Mouse (Mus musculus) kidney, postnatal 25 days (tissue): ENCODE results near the gene Pomc.
"Not testable (repeated sequence)": the region's sequence is repeated elsewhere in the genome, so short reads cannot be mapped to it uniquely, and the experiment has no call there.

Experiments
- DNase-seq, 2 experiments: peaks; one replicate each; pipeline ENCODE4 v3.0.0; 2021; ENCODE audit warnings: mixed read lengths in 2 of 2

Pomc gene

DNA sequence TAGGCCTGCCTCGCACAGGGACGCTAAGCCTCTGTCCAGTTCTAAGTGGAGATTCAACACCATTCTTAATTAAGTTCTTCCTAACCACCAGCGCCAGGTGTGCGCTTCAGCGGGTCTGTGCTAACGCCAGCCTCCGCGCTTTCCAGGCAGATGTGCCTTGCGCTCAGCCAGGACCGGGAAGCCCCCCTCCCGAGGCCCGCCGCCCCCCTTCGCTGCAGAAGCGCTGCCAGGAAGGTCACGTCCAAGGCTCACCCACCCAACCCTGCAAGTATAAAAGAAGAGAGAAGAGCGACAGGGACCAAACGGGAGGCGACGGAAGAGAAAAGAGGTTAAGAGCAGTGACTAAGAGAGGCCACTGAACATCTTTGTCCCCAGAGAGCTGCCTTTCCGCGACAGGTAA lies at the start of gene Pomc:
Pomc (plus strand) TSS at position 301 of the 400 bp plus-strand sequence.
- no peak for DNase-seq

DNA sequence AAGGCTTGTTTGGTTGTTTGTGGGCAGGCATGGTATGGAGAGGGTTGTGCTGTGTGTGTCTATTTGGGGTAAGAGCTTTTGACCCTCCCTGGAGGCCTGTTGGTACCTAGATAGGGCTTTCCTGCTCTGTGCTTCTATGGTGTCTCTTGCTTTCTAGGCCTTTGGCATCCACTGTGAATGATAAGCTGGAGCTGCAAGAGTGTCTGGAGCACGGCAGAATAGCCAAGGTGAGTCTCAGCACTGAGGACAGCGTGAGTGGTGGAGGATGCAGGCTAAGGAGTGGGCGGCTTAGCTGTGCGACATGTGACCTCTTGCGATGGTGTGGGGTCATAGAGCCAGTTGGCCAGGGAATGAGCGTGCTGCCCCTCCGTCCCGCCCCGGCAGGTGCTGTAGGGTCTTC lies 49.3 kb upstream of the Pomc start:
- no peak for DNase-seq

DNA sequence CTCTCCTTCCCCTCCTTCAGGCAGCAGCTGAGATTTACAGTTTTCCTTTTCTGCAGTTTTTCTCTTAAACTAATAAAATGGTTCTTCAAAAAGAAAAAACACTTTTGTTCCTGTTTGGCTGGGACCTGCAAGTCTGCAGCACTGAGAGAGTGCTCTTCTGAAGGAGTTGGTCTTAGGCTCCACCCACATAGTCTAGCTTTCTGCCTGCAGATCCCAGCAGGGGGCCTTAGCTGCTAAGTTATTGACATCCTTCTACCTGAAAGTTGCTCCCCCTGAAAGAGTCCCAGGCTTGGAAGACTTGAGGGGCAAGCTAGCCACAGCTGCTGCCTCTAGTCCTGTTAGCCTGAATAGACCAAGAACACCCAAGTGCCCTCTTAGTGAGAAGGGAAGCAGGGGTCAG lies 48.4 kb upstream of the Pomc start:
- no peak for DNase-seq

DNA sequence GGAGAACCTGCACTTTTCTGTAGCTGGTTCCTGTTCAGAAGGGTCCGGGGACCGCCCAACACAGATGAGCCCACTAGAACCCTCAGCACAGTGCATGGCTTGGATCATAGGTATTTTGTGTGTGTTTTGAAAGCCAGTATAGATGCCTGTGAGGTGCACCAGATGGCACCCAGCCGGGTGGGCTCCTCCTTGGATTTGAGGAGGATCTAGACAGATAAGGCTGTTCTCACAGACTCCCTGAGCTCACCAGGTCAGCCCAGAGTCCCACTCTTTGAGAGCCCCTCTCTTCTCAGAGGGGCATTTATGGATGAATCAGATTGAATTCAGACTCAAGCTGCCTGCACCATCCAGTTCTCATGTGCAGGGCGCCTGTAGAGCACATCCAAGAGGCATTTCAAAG lies 47.7 kb upstream of the Pomc start:
- DNase-seq = no peak

DNA sequence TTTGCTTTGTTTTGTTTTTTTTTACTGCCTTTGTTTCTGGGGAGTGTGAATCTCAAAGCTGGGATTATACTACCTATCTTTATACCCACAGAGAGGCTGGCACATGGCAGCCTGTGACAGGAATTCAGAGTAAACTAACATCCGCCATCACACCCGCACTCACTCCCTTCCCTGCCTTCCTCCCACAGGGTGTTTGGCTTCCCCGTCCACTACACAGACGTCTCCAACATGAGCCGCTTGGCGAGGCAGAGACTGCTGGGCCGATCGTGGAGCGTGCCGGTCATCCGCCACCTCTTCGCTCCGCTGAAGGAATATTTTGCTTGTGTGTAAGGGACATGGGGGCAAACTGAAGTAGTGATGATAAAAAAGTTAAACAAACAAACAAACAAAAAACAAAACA lies 47.3 kb upstream of the Pomc start:
- no peak for DNase-seq

DNA sequence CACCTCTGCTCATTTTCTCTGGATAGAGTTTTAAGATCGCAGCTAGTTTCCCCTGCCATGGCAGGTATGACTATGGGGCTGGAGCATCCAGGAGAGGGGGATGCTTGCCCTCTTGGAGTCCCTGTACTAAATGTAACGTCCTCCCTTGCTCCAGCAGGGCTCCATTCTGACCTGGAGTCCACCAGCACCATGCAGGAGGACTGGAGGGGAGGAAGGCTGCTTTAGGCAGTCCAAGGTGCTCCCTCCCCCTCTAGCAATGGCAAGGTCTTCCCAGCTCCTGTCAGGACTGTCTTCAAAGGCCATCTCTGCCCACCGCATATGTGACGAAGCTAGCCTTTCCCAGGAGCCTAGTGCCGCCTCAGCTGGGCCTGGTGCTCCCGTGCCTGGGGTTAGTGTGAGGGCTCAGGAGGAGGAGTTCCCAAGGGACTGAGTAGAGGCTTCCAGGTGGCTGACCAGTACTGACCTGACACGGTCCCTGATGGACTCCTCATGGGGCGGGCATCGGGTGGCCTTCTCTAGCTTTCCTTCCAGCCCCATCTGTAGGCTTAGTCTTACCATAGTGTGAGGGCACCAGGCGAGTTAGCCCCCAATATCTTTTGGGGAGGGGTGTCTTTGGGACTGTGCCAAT lies 44.2 kb upstream of the Pomc start:
- no peak for DNase-seq

DNA sequence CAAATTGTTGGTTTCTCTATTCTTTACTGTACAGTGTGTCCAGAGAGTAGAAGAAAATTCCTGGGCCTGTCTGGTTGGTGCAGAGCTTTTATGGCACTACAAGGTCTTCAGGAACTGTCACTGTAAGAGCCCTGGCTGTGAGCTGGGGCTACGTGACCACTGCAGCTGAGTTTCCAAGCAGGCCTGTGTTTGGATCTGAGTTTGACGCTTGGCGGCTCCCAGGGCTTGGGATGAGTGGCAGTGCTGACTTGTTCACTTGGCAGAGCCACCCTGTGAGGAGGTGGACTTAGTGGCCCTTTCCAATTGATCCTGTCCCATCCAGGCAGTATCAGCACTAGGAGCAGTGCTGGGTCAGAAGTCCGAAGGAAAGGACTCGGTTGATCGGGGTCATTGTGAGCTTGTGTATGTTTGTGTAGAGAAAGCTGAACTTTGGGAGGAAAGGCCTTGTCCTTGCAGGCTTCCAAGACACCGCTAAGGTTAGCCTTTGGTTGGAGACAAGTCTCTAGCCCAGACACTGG lies 42.9 kb upstream of the Pomc start:
- no peak for DNase-seq

DNA sequence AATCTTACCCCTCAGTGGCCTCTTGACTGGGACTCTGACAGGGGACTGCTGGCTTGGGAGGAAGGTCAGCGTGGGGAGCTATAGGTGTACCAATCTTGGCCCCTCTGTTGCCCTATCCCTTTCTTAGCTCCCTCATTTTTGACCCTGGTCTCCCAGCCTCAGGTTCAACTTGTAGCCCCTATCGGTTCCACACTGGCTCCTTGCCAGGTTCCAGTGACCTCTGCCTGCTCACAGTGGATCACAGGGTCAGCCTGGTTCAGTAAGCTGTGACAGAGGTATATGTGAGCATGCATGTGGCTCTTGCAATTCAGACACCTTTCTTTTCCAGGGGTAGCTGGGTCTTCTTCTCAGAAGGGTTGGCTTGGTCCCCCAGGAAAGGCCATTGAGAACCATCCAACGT lies 38.9 kb upstream of the Pomc start:
- peak; percentile 42 to 62 for DNase-seq

DNA sequence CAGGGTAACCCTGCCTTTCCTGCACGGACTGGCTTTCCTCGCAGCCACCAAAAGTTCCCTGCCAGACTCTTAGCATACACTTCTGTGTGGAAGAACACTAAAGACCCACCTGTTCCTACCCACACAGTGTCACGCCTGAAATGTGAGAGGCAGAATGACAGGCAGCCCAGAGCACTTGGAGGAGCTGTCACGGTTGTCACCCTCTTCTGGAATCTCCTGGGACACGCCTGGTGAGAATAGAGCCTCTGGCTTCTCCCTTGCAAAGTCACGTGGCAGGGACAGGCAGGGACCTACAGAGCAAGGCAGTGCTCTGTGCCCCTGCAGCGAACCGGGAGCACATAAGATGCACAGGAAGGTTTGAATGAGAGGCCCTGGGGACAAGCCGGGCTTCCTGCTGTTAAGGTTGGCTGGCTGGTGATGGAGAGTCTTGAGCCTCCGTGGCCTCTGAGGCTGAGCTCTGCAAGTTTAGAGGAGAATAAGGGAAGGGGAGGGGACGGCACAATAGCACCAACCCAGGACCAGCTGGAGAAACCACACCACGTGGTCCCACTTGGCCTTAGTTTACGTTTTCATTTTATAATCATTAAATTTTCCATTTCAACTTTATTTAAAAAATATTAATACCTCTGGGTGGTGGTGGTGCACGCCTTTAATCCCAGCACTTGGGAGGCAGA lies 36.9 kb upstream of the Pomc start:
- no peak for DNase-seq

DNA sequence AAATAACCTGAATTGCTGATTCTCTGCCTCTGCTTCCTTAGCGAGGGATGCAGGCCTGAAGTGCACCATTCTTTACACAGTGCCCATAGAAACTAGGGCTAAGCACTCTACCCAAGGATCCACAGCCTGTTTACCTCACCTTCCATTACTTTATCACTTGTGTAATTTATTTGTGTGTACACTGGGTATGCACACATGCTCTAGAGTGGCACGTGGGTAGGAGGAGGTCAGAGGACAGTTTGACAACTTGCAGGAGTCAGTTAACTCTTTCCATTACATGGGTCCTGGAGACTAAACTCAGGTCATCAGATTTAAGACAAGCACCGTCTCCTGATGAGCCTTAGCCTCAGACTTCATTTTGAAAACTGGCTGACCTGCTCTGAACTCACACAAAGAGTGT lies 36.2 kb upstream of the Pomc start:
- DNase-seq = no peak

DNA sequence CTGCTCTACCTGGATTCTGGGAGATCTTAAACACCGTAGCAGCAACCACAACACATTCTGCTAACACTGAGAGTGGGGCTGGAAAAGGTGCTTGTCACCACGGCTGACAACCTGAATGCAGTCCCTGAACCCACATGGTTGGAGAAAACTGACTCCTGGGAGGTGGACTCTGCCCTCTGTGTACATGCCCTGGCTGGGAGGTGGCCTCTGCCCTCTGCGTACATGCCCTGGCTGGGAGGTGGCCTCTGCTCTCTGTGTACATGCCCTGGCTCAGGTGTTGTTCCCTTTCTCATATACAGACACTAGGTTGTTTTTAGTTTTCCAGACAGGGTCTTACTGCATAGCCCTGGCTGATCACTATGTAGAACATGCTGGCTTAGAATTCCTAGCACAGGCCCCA lies 35.3 kb upstream of the Pomc start:
- no peak for DNase-seq

DNA sequence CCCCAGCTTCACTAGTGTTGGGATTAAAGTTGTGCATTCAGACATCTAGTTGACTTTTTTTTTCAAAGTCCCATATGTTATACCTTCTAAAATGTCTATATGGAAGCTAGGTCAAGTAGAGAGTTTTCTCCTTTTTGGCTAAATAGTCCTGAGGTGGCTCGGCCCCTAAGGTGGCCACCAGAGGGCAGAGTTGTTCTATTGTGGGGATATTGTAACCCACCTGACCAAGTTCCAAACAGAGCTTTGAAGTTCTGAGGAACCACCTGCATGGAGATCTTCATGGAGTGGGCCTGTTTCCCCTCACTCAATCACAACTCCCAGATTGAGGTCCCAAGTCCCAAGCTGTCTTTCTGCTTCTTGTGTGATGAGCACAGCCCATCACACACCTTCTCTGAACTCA lies 28.6 kb upstream of the Pomc start:
- peak; percentile 66 to 88 for DNase-seq

DNA sequence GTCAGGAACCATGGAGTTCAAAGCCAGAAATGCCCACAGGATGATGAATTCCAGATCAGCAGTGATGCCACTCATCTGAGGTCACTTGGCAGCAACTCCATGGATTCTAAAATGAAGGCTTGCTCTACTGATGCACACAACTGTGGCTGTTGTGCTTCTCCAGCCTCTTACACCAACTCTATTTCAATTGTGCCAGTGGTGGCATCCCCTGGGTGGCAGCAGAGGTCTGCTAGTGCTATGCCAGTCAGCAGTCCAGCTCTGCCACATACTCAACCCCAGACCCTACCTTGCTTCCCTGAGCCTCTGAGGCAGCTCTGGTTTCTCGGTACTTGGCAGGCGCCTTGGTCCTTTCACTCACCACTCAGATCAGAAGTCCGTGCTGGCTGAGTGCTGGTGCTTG lies 25.9 kb upstream of the Pomc start:
- DNase-seq = no peak

DNA sequence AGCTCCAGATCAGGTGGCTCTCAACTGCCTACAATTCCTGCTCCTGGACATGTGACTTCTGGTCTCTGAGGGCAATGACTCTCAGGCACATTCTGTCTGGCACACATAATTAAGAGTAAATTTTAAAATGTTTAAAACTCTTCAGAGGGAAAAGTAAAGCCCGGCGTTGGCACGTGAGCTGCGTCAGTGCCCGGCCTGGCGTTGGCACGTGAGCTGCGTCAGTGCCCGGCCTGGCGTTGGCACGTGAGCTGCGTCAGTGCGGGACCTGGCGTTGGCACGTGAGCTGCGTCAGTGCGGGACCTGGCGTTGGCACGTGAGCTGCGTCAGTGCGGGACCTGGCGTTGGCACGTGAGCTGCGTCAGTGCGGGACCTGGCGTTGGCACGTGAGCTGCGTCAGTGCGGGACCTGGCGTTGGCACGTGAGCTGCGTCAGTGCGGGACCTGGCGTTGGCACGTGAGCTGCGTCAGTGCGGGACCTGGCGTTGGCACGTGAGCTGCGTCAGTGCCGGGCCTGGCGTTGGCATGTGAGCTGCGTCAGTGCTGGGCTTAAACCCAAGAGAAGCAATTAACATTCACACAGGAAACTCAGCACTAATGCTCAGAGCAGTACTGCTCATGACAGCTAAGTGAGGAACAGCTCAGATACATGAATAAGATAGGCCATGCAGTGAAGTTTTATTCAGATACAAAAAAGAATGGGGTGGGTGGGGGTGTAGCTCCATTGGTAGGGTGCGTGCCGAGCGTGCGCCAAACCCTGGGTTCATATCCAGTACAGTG lies 24.5 kb upstream of the Pomc start:
- not testable (repeated sequence) for DNase-seq

DNA sequence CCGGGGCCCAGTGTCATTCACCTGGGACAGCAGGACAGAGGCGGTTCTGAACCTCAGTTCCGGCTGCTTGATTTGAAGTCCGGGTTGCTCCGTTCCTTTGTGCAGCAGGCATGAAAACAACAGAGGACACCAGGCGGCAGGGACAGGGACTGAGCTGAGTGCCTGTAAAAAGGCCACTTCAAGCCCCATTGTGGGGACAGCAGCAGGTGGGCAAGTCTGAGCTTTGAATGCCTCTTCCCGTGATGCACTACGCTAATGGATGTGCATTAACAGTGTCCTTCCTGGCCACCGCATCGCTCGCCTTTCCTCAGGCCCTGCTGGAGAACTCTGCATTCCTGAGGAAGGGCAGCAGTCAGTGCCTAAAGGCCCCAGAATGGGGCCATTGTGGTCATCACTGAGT lies 12.7 kb upstream of the Pomc start:
- no peak for DNase-seq

DNA sequence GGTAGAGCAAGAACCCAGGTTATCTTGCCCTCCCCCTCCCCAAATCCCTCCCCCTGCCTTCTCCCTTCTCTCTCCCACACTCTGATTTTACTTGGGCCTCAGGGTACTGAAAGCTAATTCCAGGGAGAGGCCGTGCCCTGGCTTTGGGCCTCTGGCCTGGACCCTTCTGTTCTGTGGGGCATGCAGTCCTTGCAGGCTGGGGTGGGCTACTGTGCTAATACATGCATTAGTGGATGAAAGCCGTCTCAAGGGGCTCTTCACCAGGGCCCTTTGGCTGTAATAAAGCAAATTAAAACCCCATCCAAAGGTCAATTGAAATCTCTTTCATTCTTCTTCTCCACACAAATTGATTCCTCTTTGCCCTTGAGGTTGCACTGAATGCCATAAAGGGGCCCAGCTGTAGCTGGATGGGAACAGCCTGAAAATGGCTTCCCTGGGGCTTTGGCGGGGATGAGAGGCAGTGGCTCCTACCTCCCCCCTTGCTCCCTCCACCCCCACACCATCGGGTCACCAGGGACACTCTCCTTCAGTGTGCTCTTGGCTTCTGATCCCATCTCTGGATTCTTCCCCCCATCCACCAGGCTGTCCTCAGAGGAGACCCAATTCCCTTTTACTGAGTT lies 10.2 kb upstream of the Pomc start:
- DNase-seq = no peak

DNA sequence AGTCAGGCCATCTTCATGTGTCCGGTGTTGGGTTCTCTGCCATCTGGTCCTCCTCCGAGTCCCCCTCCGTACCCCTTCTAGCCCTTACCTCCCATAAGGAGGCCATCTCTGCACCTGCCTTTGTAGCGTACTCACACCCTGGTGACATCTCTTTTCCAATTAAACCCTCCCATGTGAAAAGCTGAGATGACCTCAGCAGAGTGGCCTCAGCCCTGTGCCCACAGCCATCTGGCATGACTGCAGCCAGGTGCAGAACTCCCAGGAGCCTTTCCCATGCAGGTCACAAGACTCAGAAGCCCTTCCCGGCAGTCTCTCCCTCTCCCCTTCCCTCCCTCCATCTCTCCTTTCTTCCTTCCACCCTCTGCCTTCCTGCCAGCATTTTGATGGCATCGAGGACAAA lies 7.2 kb upstream of the Pomc start:
- DNase-seq = no peak

DNA sequence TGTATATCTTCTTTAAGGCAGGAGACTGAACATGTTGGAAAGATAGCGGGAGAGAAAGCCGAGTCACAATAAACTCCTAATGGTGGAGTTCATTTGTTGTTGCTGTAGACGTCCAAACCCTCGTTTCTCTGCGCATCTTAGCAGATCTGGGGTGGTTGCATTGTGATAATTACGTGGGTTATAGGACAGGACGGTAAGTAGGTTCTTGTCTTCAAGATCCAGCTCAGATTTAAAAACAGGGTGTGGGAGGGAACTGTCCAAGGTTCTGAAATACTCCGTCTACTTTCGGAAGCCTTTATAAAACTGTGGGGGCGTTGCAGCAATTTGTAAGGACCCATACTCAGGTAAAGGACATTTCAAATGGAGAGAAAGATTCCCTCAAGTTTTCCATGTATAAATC lies 620 bp downstream of the Pomc start:
- peak in 1 of 2 experiments; percentile 32 for DNase-seq

DNA sequence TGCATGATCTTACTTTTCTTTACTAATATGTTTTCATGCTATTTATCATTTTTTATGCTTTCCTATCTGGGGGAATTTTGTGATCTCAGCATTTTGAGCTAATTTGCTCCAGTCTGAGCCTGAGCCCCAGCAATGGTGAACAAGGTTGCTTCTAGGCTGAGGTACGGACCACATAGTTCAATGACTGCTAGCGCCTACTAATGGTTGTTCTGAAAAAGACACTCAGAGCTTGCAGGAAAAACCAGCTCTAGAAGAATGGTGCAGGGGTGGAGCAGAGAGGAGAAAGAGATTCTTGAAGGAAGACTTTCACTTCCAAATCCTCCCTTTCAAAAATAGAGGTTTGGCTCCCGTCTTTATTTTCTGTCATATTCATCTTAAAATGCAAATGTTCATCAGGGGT lies 1.6 kb downstream of the Pomc start:
- DNase-seq = no peak

DNA sequence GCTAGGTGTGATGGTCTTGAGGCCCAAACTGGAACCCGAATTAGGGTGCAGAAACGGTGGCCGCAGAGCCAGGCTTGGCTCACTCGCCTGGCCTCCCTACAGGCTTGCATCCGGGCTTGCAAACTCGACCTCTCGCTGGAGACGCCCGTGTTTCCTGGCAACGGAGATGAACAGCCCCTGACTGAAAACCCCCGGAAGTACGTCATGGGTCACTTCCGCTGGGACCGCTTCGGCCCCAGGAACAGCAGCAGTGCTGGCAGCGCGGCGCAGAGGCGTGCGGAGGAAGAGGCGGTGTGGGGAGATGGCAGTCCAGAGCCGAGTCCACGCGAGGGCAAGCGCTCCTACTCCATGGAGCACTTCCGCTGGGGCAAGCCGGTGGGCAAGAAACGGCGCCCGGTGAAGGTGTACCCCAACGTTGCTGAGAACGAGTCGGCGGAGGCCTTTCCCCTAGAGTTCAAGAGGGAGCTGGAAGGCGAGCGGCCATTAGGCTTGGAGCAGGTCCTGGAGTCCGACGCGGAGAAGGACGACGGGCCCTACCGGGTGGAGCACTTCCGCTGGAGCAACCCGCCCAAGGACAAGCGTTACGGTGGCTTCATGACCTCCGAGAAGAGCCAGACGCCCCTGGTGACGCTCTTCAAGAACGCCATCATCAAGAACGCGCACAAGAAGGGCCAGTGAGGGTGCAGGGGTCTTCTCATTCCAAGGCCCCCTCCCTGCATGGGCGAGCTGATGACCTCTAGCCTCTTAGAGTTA lies 5.2 kb downstream of the Pomc start:
- DNase-seq = peak; percentile 87 to 94

DNA sequence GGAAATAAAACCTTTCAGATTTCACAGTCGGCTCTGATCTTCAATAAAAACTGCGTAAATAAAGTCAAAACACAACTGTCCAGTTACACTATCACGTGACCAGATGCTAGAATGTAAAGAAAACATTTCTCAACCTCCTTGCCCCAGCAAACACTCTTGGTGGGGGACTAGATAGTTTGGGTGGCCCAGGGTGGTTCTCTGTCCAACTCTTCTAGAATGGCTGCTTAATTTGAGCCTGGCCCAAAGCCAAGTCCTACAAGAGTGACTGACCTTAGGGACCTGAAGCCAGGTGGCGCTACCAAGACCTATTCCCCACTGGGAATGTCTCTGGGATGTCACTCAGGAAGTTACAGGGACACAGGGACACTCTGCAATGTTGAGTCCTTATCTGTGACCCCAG lies 5.8 kb downstream of the Pomc start:
- peak; percentile 29 to 45 for DNase-seq

DNA sequence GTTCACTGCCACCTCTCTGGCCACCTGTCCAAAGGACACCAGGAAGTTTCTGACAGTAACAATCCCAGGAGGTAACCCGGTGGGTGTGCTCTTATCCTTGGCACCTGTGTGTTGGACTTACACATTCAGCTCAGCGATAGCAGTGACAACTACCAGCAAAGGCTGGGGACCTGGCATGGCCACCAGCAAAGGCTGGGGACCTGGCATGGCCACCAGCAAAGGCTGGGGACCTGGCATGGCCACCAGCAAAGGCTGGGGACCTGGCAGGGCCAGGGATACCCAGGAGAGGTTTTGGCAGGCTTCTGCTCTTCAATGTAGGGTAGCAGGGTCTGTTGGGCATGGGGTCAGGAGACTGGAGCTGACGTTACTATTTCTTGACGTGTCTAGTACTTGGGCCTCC lies 12.4 kb downstream of the Pomc start:
- DNase-seq = no peak

DNA sequence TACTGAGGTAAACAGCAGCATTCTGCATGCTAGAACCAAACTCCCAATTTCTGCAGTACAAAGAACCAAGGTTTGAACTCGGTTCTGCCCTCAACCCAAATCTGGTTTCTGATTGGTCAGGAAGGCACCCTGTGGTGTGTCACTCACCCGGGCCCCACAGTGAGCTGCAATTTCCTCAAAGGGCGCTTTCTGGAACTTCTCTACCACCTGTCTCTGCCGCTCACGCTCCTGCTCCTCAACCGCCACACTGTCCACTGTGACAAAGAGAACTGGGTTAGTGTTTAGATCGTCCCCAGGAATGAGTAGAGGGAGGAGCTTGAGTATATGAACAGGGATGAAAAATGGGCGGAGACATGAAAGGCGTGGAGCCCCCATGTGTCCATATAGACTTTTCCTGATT lies 13.6 kb downstream of the Pomc start:
- DNase-seq = no peak
